Mouse (Mus musculus) heart, postnatal 0 days (tissue): ENCODE measurements around the gene Erf. TPM values are rescaled to one million over a fixed set of nuclear protein-coding genes. Genes with fewer than 3 reads are reported as not detected.

Experiments
- ATAC-seq: fragments of 200-750 bp; cut with Nextera tagmentation; 2 replicates; pipeline ENCODE4 v1.8.0; 2017; ENCODE audit warnings: low read depth, moderate number of reproducible peaks, moderate library complexity; ENCODE audit not compliant: insufficient read depth
- DNase-seq: peaks from one replicate; pipeline ENCODE4 v3.0.0-alpha.2; 2016; ENCODE audit warnings: low spot score
- H3K27ac ChIP-seq: fragments of 300-500 bp; sonication (generic); 2 replicates; pipeline ENCODE4 v1.5.1; 2014; ENCODE audit warnings: low read depth, mild to moderate bottlenecking
- H3K27me3 ChIP-seq: fragments of 300-500 bp; sonication (generic); 2 replicates; pipeline ENCODE4 v1.6.1; 2014; ENCODE audit warnings: low read length, mixed read lengths; ENCODE audit not compliant: control insufficient read depth, insufficient read depth
- H3K36me3 ChIP-seq: fragments of 300-500 bp; sonication (generic); replicated peaks from 2 replicates; pipeline ENCODE4 v1.6.1; 2014; ENCODE audit warnings: low read length, mixed read lengths; ENCODE audit not compliant: control insufficient read depth, insufficient read depth
- H3K4me1 ChIP-seq: fragments of 300-500 bp; sonication (generic); 2 replicates; pipeline ENCODE4 v1.6.1; 2014; ENCODE audit warnings: antibody characterized with exemption; ENCODE audit not compliant: control insufficient read depth, insufficient read depth
- H3K4me2 ChIP-seq: fragments of 300-500 bp; sonication (generic); 2 replicates; pipeline ENCODE4 v1.6.1; 2014; ENCODE audit warnings: low read depth, mild to moderate bottlenecking, low read length, moderate library complexity
- H3K4me3 ChIP-seq: fragments of 300-500 bp; sonication (generic); 2 replicates; pipeline ENCODE4 v1.5.1; 2014; ENCODE audit warnings: low read depth, low read length
- H3K9ac ChIP-seq: fragments of 300-500 bp; sonication (generic); replicated peaks from 2 replicates; pipeline ENCODE4 v1.6.1; 2014; ENCODE audit warnings: low read depth, low read length, mixed read lengths
- H3K9me3 ChIP-seq: fragments of 300-500 bp; sonication (generic); replicated peaks from 2 replicates; pipeline ENCODE4 v1.6.1; 2016; ENCODE audit warnings: low read length; ENCODE audit not compliant: control insufficient read depth
- CTCF ChIP-seq: IDR thresholded peaks from 2 replicates; pipeline ENCODE4 v1.5.1; 2016; ENCODE audit warnings: antibody characterized with exemption, control low read depth, low read depth
- EP300 ChIP-seq: IDR thresholded peaks from 2 replicates; pipeline ENCODE4 v1.6.1; 2016; ENCODE audit warnings: antibody characterized with exemption, low read depth
- WGBS: fragments of 180-500 bp; shearing (Covaris S2); extraction: QIAGEN DNeasy Blood & Tissue Kit; methylation state at CpG from one replicate; pipeline ENCODE4 v1.1.7; 2014; 5-methylcytosine and 5-hydroxymethylcytosine counted together
- polyA plus RNA-seq: library from polyadenylated mRNA; unstranded; fragments of >200 nt; fragmentation: Nextera tagmentation; extraction: Ambion mirVana; gene quantifications from 2 replicates; pipeline ENCODE4 v1.2.1, GENCODE M21; 2015
- total RNA-seq: library from RNA; depleted of rRNA; stranded (reverse); fragments of >200 nt; gene quantifications from 2 replicates; pipeline ENCODE4 v1.2.3, GENCODE M21; 2014; ENCODE audit warnings: low replicate concordance

Gene Erf
- total and polyA plus RNA-seq, 2 experiments from 2014 or later, result 7.0 to 66.8 TPM

DNA sequence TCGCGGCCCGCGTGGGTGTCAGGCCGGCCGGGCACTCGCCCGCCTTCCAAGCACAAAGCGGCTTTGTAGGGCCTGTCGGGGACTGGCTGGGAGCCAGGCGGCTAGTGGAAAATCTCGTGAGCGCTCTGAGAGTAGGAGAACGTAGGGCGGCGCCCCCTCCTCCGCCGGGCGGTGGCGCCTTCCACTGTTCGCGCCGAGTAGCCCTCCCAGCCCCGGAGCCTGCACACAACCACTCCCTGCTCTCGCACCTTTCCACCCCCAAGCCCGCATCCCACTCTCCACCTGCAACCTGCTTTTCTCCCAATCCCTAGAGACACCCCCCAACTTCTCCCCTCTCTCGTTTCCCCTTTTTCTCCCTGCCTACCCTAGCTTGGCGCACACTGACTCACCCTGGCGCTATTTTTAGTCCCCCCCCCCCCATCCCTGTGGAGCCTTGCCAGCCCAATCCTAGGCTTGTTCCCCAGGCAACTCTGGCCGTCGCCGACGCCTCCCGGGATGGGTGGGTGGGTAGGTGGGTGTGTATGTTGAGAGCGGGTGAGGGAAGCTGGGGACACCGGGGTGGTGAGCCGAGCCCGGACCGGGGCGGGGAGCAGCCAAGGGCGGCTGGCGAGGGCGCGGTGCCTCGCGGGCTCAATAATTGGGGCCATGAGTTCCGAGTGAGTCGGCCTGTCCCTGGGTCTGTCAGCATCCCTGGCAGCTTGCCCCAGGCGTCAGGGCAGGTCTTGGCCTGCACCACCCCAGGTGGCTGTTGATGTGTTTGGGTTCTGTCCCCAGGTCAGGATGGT lies 28.7 kb upstream of the Erf start:
- Histone ChIP-seq H3K27me3 (no peaks in the 10 kb centered on the region), H3K9ac (peak overlapping the region; percentile 63), H3K4me1 (peaks cover 60% of the 10 kb centered on the region), H3K4me3 (peak overlapping the region; percentile 64), H3K27ac (peak overlapping the region; percentile 99), H3K36me3 (no peaks in the 10 kb centered on the region; the same call in 1 of the 2 replicates), H3K9me3 (no peaks in the 10 kb centered on the region), H3K4me2 (peak overlapping the region; percentile 79)
- DNase-seq, result peak; percentile 80
- under 1% methylated on average over 48 of the region's 49 CpGs for WGBS
- peak; percentile 30 for ATAC-seq
- no peak; the same call in 1 of the 2 replicates for TF ChIP-seq CTCF
- TF ChIP-seq EP300, result peak; percentile 70; the same call in 1 of the 2 replicates

GRCm38 (mm10) chr7:25278341-25279075 lies 27.9 kb upstream of the Erf start:
- Histone ChIP-seq H3K9ac (peak overlapping the region; percentile 63), H3K27ac (peak overlapping the region; percentile 99), H3K9me3 (no peaks in the 10 kb centered on the region), H3K4me3 (peak overlapping the region; percentile 64), H3K4me2 (peak overlapping the region; percentile 79), H3K4me1 (peaks cover 55% of the 10 kb centered on the region), H3K27me3 (no peaks in the 10 kb centered on the region), H3K36me3 (peaks cover 1% of the 10 kb centered on the region)
- TF ChIP-seq CTCF (peak; percentile 67), EP300 (no peak)
- DNase-seq, result peak; percentile 88
- WGBS, result under 1% methylated on average over 47 of the region's 60 CpGs
- peak; percentile 53 for ATAC-seq

DNA sequence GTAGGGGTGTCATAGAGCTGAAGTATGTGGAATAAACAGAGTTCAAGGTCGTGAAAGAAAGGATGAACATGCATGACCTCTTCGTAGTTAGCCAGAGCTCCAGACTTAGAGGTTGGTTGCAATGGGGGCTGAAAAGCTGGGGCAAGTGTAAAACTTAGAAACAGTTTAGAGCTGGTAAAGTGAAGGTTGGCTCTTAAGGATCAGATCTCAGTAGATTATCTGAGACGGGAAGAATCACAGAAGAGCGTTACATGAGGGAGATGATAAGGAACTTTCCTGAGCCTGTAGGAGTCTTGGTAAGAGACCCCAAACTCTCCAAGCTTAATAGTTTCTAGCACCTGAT lies 27.4 kb upstream of the Erf start:
- H3K36me3 ChIP-seq, result peaks cover 7% of the 10 kb centered on the region
- 2% methylated on average over 4 of the region's 4 CpGs for WGBS

DNA sequence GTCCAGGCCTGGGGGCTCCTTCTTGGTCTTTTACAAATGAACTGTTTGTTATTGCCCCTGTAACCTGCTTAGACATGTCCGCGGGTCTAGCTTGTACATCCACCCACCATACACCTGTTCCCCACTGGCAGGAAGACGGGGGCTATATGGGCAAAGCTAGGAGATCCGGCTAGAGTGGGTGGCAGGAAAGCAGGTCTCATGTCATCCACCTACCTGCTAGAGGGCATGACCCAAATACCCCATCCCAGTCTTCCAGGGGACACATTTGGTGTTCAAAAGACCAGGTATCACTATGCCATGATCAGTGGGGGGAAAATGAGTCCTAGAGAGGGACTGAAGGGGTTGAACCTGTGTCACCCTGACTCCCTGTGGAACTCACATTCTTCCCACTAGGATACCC lies 26.8 kb upstream of the Erf start:
- Histone ChIP-seq H3K9me3 (no peaks in the 10 kb centered on the region), H3K27ac (peak overlapping the region; percentile 99), H3K4me1 (peaks cover 49% of the 10 kb centered on the region), H3K4me2 (peak overlapping the region; percentile 79), H3K9ac (peak overlapping the region; percentile 33; the same call in 1 of the 2 replicates), H3K36me3 (peaks cover 11% of the 10 kb centered on the region), H3K27me3 (no peaks in the 10 kb centered on the region), H3K4me3 (no peak overlapping the region)
- no peak for ATAC-seq
- TF ChIP-seq EP300, result no peak
- no peak for TF ChIP-seq CTCF
- WGBS, result 86% methylated on average over 4 of the region's 4 CpGs
- DNase-seq, result no peak

More for the DNA sequence above, 27.4 kb upstream of the Erf start:
- TF ChIP-seq EP300 (no peak), CTCF (no peak)
- H3K27ac ChIP-seq, result peak overlapping the region; percentile 99
- peak overlapping the region; percentile 79 for H3K4me2 ChIP-seq
- ATAC-seq (no peak), DNase-seq (no peak)
- H3K4me1 ChIP-seq, result peaks cover 52% of the 10 kb centered on the region
- peak overlapping the region; percentile 64 for H3K4me3 ChIP-seq
- no peaks in the 10 kb centered on the region for H3K27me3 ChIP-seq
- 0 out of 2 replicates have a peak overlapping the region, but pooled peaks have one; percentile 33 for H3K9ac ChIP-seq
- H3K9me3 ChIP-seq, result no peaks in the 10 kb centered on the region

DNA sequence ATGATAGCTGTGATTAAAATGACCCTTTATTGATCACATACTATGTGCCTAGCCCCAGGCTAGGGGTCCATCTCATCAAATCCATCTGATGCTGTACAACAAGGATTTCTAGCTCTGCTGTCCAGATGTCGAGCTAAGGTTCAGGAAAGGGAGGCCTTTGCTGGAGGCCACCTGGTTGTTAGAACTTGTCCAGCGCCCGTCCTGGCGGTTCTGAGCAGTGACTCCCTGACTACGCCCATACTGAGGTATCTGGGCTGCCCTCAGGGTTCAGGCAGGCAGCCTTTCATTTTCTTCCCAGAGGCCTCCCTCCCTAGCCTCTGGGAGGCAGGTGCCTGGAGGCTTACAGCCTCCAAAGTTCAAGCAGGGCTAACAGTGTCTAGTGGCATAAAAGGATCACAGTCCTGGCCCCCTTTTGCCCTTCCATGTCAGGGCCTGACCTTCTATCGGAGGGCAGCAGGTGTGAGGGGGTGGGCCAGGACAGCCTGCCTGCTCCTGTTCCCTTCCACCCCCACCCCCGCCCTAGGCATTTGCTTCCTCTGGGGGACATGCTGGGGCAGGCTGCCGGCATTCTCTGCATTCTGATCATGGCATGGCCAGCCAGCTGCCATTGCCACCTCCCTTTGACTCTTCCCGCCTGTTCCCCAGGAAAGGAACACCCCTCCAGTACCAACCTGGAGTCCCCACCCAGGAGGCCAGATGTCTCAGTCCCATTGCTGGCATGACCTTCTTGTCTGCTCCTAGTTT lies 25.2 kb upstream of the Erf start:
- ATAC-seq (no peak), DNase-seq (peak; percentile 49)
- TF ChIP-seq EP300 (0 out of 2 replicates have a peak, but pooled peaks have one; percentile 54), CTCF (no peak)
- H3K4me1 ChIP-seq, result peaks cover 40% of the 10 kb centered on the region
- 38% methylated on average over 9 of the region's 9 CpGs for WGBS
- no peaks in the 10 kb centered on the region for H3K27me3 ChIP-seq
- no peak overlapping the region for H3K4me3 ChIP-seq
- peaks cover 25% of the 10 kb centered on the region for H3K36me3 ChIP-seq
- peak overlapping the region; percentile 33; the same call in 1 of the 2 replicates for H3K9ac ChIP-seq
- 0 out of 2 replicates have a peak overlapping the region, but pooled peaks have one; percentile 9 for H3K4me2 ChIP-seq
- H3K27ac ChIP-seq, result peak overlapping the region; percentile 99
- no peaks in the 10 kb centered on the region for H3K9me3 ChIP-seq
